Mouse (Mus musculus): ENCODE measurements around the gene Abcg1. TPM values are rescaled to one million over a fixed set of nuclear protein-coding genes. Genes with fewer than 3 reads are reported as not detected.

Gene Abcg1
- total RNA-seq, 2 experiments from 2014 or later, result 5.1 to 8.5 TPM

DNA sequence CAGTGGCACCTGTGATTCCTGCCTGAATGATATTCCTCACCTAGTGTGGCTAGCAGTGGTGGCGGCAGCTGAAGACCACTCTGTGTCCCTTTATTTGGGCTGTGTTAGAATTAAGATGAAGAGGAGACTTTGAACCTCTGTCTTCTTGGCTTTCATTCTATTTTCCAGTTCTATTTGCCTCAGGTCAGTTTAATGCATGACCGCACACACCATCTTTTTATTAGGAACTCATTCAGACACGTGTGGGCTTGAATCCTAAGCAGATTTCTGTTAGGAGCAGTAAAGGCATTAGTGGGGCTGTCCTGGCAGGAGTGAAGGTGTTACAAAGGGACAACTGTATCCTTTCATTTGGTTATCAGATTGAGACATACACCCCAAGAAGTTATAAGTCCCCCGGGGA is 102.8 kb downstream of the Abcg1 start:
- intact Hi-C loops (cut with DNase I), result no loop called here
- no peak for DNase-seq

DNA sequence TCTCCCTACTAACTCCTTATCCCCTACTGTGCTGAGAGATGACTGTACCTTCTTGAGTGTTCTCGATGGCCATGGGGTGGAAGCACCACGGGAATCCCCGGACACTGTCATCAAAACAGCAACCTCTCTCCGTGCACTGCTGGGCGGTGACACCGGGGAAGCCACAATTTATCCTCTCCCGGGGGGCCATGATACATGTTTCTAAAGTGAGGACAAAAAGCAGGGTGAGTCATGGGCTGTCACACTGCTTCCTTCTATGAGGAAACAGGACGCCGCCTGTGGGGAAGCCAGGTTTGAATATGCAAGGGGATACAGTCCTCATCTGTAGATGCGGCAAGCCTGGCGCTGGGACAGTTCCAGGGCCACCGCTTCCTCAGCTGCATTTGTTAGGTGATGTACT is 105.1 kb downstream of the Abcg1 start:
- intact Hi-C loops (cut with DNase I), result no loop called here
- no peak for DNase-seq

DNA sequence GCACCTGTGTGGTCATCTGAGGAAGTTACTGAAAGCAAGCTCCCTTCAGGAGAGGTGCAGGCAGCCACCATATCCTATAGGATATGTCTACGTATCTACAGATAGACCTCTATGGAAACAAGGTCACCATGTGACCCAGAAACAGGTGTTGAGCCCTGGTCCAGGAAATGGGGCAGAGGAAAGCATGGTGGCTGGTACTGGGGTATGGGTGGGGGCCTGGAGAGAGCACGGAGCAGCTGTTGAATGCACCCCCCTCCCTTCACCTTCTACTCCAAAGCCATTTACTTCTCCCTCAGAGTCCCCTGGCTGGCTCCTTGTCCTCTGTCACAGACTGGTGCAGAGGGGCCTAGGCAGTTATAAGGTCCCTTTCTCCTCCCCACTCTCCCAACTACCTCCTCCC is 106.3 kb downstream of the Abcg1 start:
- intact Hi-C loops (cut with DNase I), result no loop called here
- no peak for DNase-seq

GRCm38 (mm10) chr17:31165127-31165526 is 107.7 kb downstream of the Abcg1 start, which contains the start of gene Tff1:
Gene Tff1 (minus strand): TSS chr17:31165277.
- no peak for DNase-seq
- intact Hi-C loops (cut with DNase I), result no loop called here

Other genes starting within 250 kb of the Abcg1 start
- gene Glp1r, start 155.9 kb upstream of the Abcg1 start, total RNA-seq (2021), result under 1 TPM; 0.19 to 0.41 TPM
- not detected for gene Umodl1, start 103.0 kb upstream of the Abcg1 start, total RNA-seq (2021)
- gene Tff3, start 72.0 kb downstream of the Abcg1 start, total RNA-seq (2021), result not detected
- gene Tff2, start 86.6 kb downstream of the Abcg1 start, total RNA-seq (2021), result not detected
- not detected for gene Tff1, start 107.6 kb downstream of the Abcg1 start, total RNA-seq (2021)
- gene Tmprss3, start 141.3 kb downstream of the Abcg1 start, total RNA-seq (2021), result not detected
- gene Ubash3a, start 150.2 kb downstream of the Abcg1 start, total RNA-seq (2021), result not detected
- gene Rsph1, start 219.7 kb downstream of the Abcg1 start, total RNA-seq (2021), result 1 to 10 TPM; 1.0 to 1.2 TPM
- gene Slc37a1, start 229.1 kb downstream of the Abcg1 start, total RNA-seq (2021), result 10 to 100 TPM; 11.1 to 12.5 TPM